Mouse (Mus musculus) hindbrain, embryonic 12.5 days (tissue): ENCODE results near the gene Gbx1. TPM values are rescaled to one million over a fixed set of nuclear protein-coding genes. Genes with fewer than 3 reads are reported as not detected.
"Not testable (repeated sequence)": the region's sequence is repeated elsewhere in the genome, so short reads cannot be mapped to it uniquely, and the experiment has no call there.

ENCODE experiments used
- ATAC-seq: fragments of 200-750 bp; cut with Nextera tagmentation; 2 replicates; pipeline ENCODE4 v1.8.0; 2017; ENCODE audit warnings: moderate TSS enrichment; ENCODE audit not compliant: low FRiP score
- H3K27ac ChIP-seq: fragments of 300-500 bp; sonication (generic); 2 replicates; pipeline ENCODE4 v1.5.1; 2016; ENCODE audit warnings: mild to moderate bottlenecking
- H3K27me3 ChIP-seq: fragments of 300-500 bp; sonication (generic); 2 replicates; pipeline ENCODE4 v1.6.1; 2016; ENCODE audit warnings: mild to moderate bottlenecking
- H3K36me3 ChIP-seq: fragments of 300-500 bp; sonication (generic); 2 replicates; pipeline ENCODE4 v1.6.1; 2016; ENCODE audit warnings: mild to moderate bottlenecking
- H3K4me1 ChIP-seq: fragments of 300-500 bp; sonication (generic); 2 replicates; pipeline ENCODE4 v1.6.1; 2016
- H3K4me2 ChIP-seq: fragments of 300-500 bp; sonication (generic); replicated peaks from 2 replicates; pipeline ENCODE4 v1.6.1; 2016; ENCODE audit warnings: mild to moderate bottlenecking
- H3K4me3 ChIP-seq: fragments of 300-500 bp; sonication (generic); 2 replicates; pipeline ENCODE4 v1.5.1; 2016; ENCODE audit warnings: mild to moderate bottlenecking
- H3K9ac ChIP-seq: fragments of 300-500 bp; sonication (generic); 2 replicates; pipeline ENCODE4 v1.6.1; 2016; ENCODE audit warnings: mild to moderate bottlenecking, moderate library complexity
- H3K9me3 ChIP-seq: fragments of 300-500 bp; sonication (generic); replicated peaks from 2 replicates; pipeline ENCODE4 v1.6.1; 2016; ENCODE audit warnings: mild to moderate bottlenecking
- WGBS: fragments of 180-500 bp; shearing (Covaris S2); methylation state at CpG from one replicate; pipeline ENCODE4 v1.1.7; 2016; 5-methylcytosine and 5-hydroxymethylcytosine counted together
- polyA plus RNA-seq: library from polyadenylated mRNA; unstranded; fragments of >200 nt; fragmentation: Nextera tagmentation; extraction: Ambion mirVana; gene quantifications from 2 replicates; pipeline ENCODE4 v1.2.1, GENCODE M21; 2016

Gene Gbx1
- polyA plus RNA-seq: 5.6 and 6.7 TPM in 2 replicates

- no peaks in the 10 kb centered on the region for H3K9me3 ChIP-seq
- WGBS: under 1% methylated on average over 38 of the region's 49 CpGs
- peak within 1 kb of the TSS; percentile 72 for H3K9ac ChIP-seq
- peak within 1 kb of the TSS; percentile 53 for H3K4me3 ChIP-seq
- H3K4me1 ChIP-seq: peaks cover 32% of the 10 kb centered on the region
- H3K27ac ChIP-seq: 0 out of 2 replicates have a peak within 1 kb of the TSS, but pooled peaks have one; percentile 13
- H3K27me3 ChIP-seq: peaks cover 88% of the 10 kb centered on the region
- peak within 1 kb of the TSS; percentile 86 for H3K4me2 ChIP-seq
- H3K36me3 ChIP-seq: no peaks in the 10 kb centered on the region
- ATAC-seq: peak; percentile 45
Observed at GRCm38 (mm10) chr5:24526889-24527230, at the start of gene Gbx1. Gene Gbx1 (minus strand): TSS chr5:24527202.

GRCm38 (mm10) chr5:24576801-24577182 lies 49.8 kb upstream of the Gbx1 start:
- ATAC-seq: peak; percentile 25; the same call in 1 of the 2 replicates
- WGBS: under 1% methylated on average over 32 of the region's 32 CpGs
- Histone ChIP-seq H3K9ac (peak overlapping the region; percentile 76), H3K4me3 (peak overlapping the region; percentile 76), H3K27ac (peak overlapping the region; percentile 77), H3K4me2 (peak overlapping the region; percentile 89), H3K4me1 (peaks cover 15% of the 10 kb centered on the region), H3K36me3 (peaks cover 34% of the 10 kb centered on the region), H3K9me3 (no peaks in the 10 kb centered on the region), H3K27me3 (no peaks in the 10 kb centered on the region)

- WGBS: 85% methylated on average over 1 of the region's 1 CpGs
- Histone ChIP-seq H3K4me1 (peaks cover 15% of the 10 kb centered on the region), H3K27ac (no peak overlapping the region), H3K9ac (0 out of 2 replicates have a peak overlapping the region, but pooled peaks have one; percentile 76), H3K9me3 (no peaks in the 10 kb centered on the region), H3K27me3 (no peaks in the 10 kb centered on the region), H3K36me3 (peaks cover 43% of the 10 kb centered on the region), H3K4me3 (peak overlapping the region; percentile 76; the same call in 1 of the 2 replicates), H3K4me2 (peak overlapping the region; percentile 89)
- ATAC-seq: no peak
Observed at GRCm38 (mm10) chr5:24575948-24576347, 48.9 kb upstream of the Gbx1 start.

GRCm38 (mm10) chr5:24556709-24557108 lies 29.7 kb upstream of the Gbx1 start, which contains the start of gene 4931409K22Rik:
Gene 4931409K22Rik (minus strand): TSS chr5:24556809.
- 0 out of 2 replicates have a peak, but pooled peaks cover 2% of the 10 kb centered on the region for H3K27me3 ChIP-seq
- WGBS: 76% methylated on average over 2 of the region's 2 CpGs

GRCm38 (mm10) chr5:24555335-24555734 lies 28.3 kb upstream of the Gbx1 start:
- not testable (repeated sequence) for H3K4me3 ChIP-seq, H3K36me3 ChIP-seq, H3K9me3 ChIP-seq, H3K27ac ChIP-seq, H3K4me2 ChIP-seq, H3K27me3 ChIP-seq, H3K9ac ChIP-seq, ATAC-seq
- WGBS: 95% methylated on average over 7 of the region's 7 CpGs
- peaks cover 15% of the 10 kb centered on the region for H3K4me1 ChIP-seq

More at GRCm38 (mm10) chr5:24556709-24557108, 29.7 kb upstream of the Gbx1 start, which contains the start of gene 4931409K22Rik:
- H3K4me1 ChIP-seq: peaks cover 1% of the 10 kb centered on the region
- no peak within 1 kb of the TSS for H3K9ac ChIP-seq
- H3K4me3 ChIP-seq: no peak within 1 kb of the TSS
- no peaks in the 10 kb centered on the region for H3K9me3 ChIP-seq
- H3K36me3 ChIP-seq: no peaks in the 10 kb centered on the region
- ATAC-seq: no peak
- H3K27ac ChIP-seq: no peak within 1 kb of the TSS
- no peak within 1 kb of the TSS for H3K4me2 ChIP-seq

GRCm38 (mm10) chr5:24553621-24554244 lies 26.7 kb upstream of the Gbx1 start:
- WGBS: 72% methylated on average over 5 of the region's 5 CpGs
- Histone ChIP-seq H3K4me2 (no peak overlapping the region), H3K36me3 (no peaks in the 10 kb centered on the region), H3K9ac (no peak overlapping the region), H3K27ac (no peak overlapping the region), H3K9me3 (no peaks in the 10 kb centered on the region), H3K4me3 (no peak overlapping the region), H3K27me3 (peaks cover 4% of the 10 kb centered on the region; the same call in 1 of the 2 replicates), H3K4me1 (peaks cover 16% of the 10 kb centered on the region)
- ATAC-seq: no peak

GRCm38 (mm10) chr5:24551317-24551688 lies 24.3 kb upstream of the Gbx1 start:
- peaks cover 4% of the 10 kb centered on the region; the same call in 1 of the 2 replicates for H3K27me3 ChIP-seq
- WGBS: 44% methylated on average over 2 of the region's 2 CpGs
- H3K4me2 ChIP-seq: peak overlapping the region; percentile 35
- no peaks in the 10 kb centered on the region for H3K36me3 ChIP-seq
- no peak overlapping the region for H3K4me3 ChIP-seq
- no peak for ATAC-seq
- H3K4me1 ChIP-seq: peaks cover 16% of the 10 kb centered on the region
- peak overlapping the region; percentile 36; the same call in 1 of the 2 replicates for H3K27ac ChIP-seq
- no peaks in the 10 kb centered on the region for H3K9me3 ChIP-seq
- no peak overlapping the region for H3K9ac ChIP-seq

- H3K9ac ChIP-seq: 0 out of 2 replicates have a peak overlapping the region, but pooled peaks have one; percentile 20
- peak overlapping the region; percentile 36; the same call in 1 of the 2 replicates for H3K27ac ChIP-seq
- no peaks in the 10 kb centered on the region for H3K36me3 ChIP-seq
- peaks cover 16% of the 10 kb centered on the region for H3K4me1 ChIP-seq
- H3K4me3 ChIP-seq: no peak overlapping the region
- H3K9me3 ChIP-seq: no peaks in the 10 kb centered on the region
- peak overlapping the region; percentile 35 for H3K4me2 ChIP-seq
- peak; percentile 82 for ATAC-seq
- peaks cover 4% of the 10 kb centered on the region; the same call in 1 of the 2 replicates for H3K27me3 ChIP-seq
- WGBS: 23% methylated on average over 26 of the region's 26 CpGs
Observed at GRCm38 (mm10) chr5:24550598-24551316, 23.8 kb upstream of the Gbx1 start.

- no peaks in the 10 kb centered on the region for H3K36me3 ChIP-seq
- H3K9ac ChIP-seq: no peak overlapping the region
- ATAC-seq: no peak
- no peak overlapping the region for H3K27ac ChIP-seq
- no peak overlapping the region for H3K4me3 ChIP-seq
- 77% methylated on average over 7 of the region's 7 CpGs for WGBS
- H3K27me3 ChIP-seq: peaks cover 4% of the 10 kb centered on the region; the same call in 1 of the 2 replicates
- no peak overlapping the region for H3K4me2 ChIP-seq
- H3K9me3 ChIP-seq: no peaks in the 10 kb centered on the region
- peaks cover 13% of the 10 kb centered on the region for H3K4me1 ChIP-seq
Observed at GRCm38 (mm10) chr5:24542643-24543042, 15.6 kb upstream of the Gbx1 start.

GRCm38 (mm10) chr5:24541144-24541569 lies 14.2 kb upstream of the Gbx1 start:
- Histone ChIP-seq H3K4me3 (no peak overlapping the region), H3K4me2 (peak overlapping the region; percentile 25; the same call in 1 of the 2 replicates), H3K4me1 (peaks cover 17% of the 10 kb centered on the region), H3K9ac (no peak overlapping the region), H3K27me3 (peaks cover 5% of the 10 kb centered on the region; the same call in 1 of the 2 replicates), H3K9me3 (no peaks in the 10 kb centered on the region), H3K36me3 (no peaks in the 10 kb centered on the region), H3K27ac (0 out of 2 replicates have a peak overlapping the region, but pooled peaks have one; percentile 12)
- ATAC-seq: no peak
- 50% methylated on average over 6 of the region's 6 CpGs for WGBS

GRCm38 (mm10) chr5:24540387-24541143 lies 13.6 kb upstream of the Gbx1 start, which contains the start of gene Asb10:
Gene Asb10 (minus strand): TSS chr5:24540978.
- Histone ChIP-seq H3K4me1 (peaks cover 17% of the 10 kb centered on the region), H3K9ac (no peak within 1 kb of the TSS), H3K27me3 (peaks cover 5% of the 10 kb centered on the region; the same call in 1 of the 2 replicates), H3K4me2 (peak within 1 kb of the TSS; percentile 25; the same call in 1 of the 2 replicates), H3K9me3 (no peaks in the 10 kb centered on the region), H3K4me3 (no peak within 1 kb of the TSS), H3K27ac (peak within 1 kb of the TSS; percentile 12; the same call in 1 of the 2 replicates), H3K36me3 (no peaks in the 10 kb centered on the region)
- 47% methylated on average over 14 of the region's 14 CpGs for WGBS
- no peak for ATAC-seq
